Mouse (Mus musculus) myocyte (in vitro differentiated cells): ENCODE data around the gene Smagp. TPM values are rescaled to one million over a fixed set of nuclear protein-coding genes. Genes with fewer than 3 reads are reported as not detected.

Experiments used
- H3K27me3 ChIP-seq: one replicate; pipeline ENCODE4 v1.6.1; 2011; ENCODE audit not compliant: control insufficient read depth, insufficient read depth, insufficient read length
- H3K36me3 ChIP-seq: one replicate; pipeline ENCODE4 v1.6.1; 2011; ENCODE audit not compliant: control insufficient read depth, insufficient read depth
- H3K4me2 ChIP-seq: one replicate; pipeline ENCODE4 v1.6.1; 2011; ENCODE audit warnings: low read depth, control low read depth
- H3K4me3 ChIP-seq: one replicate; pipeline ENCODE4 v1.5.1; 2011; ENCODE audit warnings: mild to moderate bottlenecking, control low read depth, moderate library complexity
- H3K79me2 ChIP-seq: one replicate; pipeline ENCODE4 v1.6.1; 2011; ENCODE audit not compliant: control insufficient read depth, insufficient read depth
- H3ac ChIP-seq: one replicate; pipeline ENCODE4 v1.6.1; 2011; ENCODE audit not compliant: control insufficient read depth, insufficient read length
- CEBPB ChIP-seq: IDR thresholded peaks from 2 replicates; pipeline ENCODE4 v1.6.1; 2011; ENCODE audit warnings: mild to moderate bottlenecking, moderate library complexity; ENCODE audit not compliant: poor library complexity, insufficient read depth, severe bottlenecking
- E2F4 ChIP-seq: IDR thresholded peaks from one replicate; pipeline ENCODE4 v1.6.1; 2011; ENCODE audit warnings: mild to moderate bottlenecking, control low read depth, moderate library complexity; ENCODE audit not compliant: insufficient read depth
- MAX ChIP-seq: IDR thresholded peaks from one replicate; pipeline ENCODE4 v1.6.1; 2011; ENCODE audit warnings: low read depth, mild to moderate bottlenecking, control low read depth
- MYOD1 ChIP-seq, 3 experiments: IDR thresholded peaks; one replicate each; pipeline ENCODE4 v1.6.1; 2011; ENCODE audit warnings: control low read depth in 2 of 3, low read depth in 2 of 3, mild to moderate bottlenecking in 2 of 3, moderate library complexity in 1 of 3; ENCODE audit not compliant: insufficient read length in 2 of 3, control insufficient read depth in 1 of 3
- MYOG ChIP-seq, 3 experiments: IDR thresholded peaks; one replicate each; pipeline ENCODE4 v1.6.1; 2011; ENCODE audit warnings: control low read depth in 2 of 3, low read depth in 2 of 3, mild to moderate bottlenecking in 2 of 3; ENCODE audit not compliant: insufficient read length in 2 of 3, control insufficient read depth in 1 of 3, insufficient read depth in 1 of 3
- POLR2A ChIP-seq: IDR thresholded peaks from one replicate; pipeline ENCODE4 v1.6.1; 2011; ENCODE audit warnings: low read depth, mild to moderate bottlenecking, control low read depth, moderate library complexity; ENCODE audit not compliant: insufficient read length
- POLR2AphosphoS2 ChIP-seq: IDR thresholded peaks from one replicate; pipeline ENCODE4 v1.6.1; 2011; ENCODE audit warnings: low read depth, control low read depth; ENCODE audit not compliant: insufficient read length
- REST ChIP-seq: IDR thresholded peaks from one replicate; pipeline ENCODE4 v1.6.1; 2011; ENCODE audit warnings: mild to moderate bottlenecking, control low read depth, moderate library complexity; ENCODE audit not compliant: insufficient read depth, insufficient read length
- SRF ChIP-seq: IDR thresholded peaks from one replicate; pipeline ENCODE4 v1.6.1; 2011; ENCODE audit warnings: low read depth; ENCODE audit not compliant: control insufficient read depth, insufficient read length
- TCF12 ChIP-seq: IDR thresholded peaks from one replicate; pipeline ENCODE4 v1.6.1; 2011; ENCODE audit warnings: mild to moderate bottlenecking, control low read depth; ENCODE audit not compliant: poor library complexity, insufficient read depth, severe bottlenecking
- TCF3 ChIP-seq: IDR thresholded peaks from one replicate; pipeline ENCODE4 v1.6.1; 2011; ENCODE audit warnings: low read depth, control low read depth; ENCODE audit not compliant: insufficient read length
- USF1 ChIP-seq: IDR thresholded peaks from one replicate; pipeline ENCODE4 v1.6.1; 2011; ENCODE audit warnings: low read depth, mild to moderate bottlenecking, control low read depth, moderate library complexity
- polyA plus RNA-seq: library from polyadenylated mRNA; unstranded; fragments of >200 nt; fragmentation: generic; extraction: Trizol; gene quantifications from one replicate; pipeline ENCODE4 v1.2.1, GENCODE M21; 2012; ENCODE audit warnings: missing spikeins

Smagp gene
- polyA plus RNA-seq, 1 experiment, result 2.0 TPM

- H3K4me3 ChIP-seq, result no peak overlapping the region
- no peaks in the 10 kb centered on the region for H3K79me2 ChIP-seq
- no peaks in the 10 kb centered on the region for H3K27me3 ChIP-seq
- TF ChIP-seq TCF12, result no peak
- H3ac ChIP-seq, result no peak overlapping the region
- no peaks in the 10 kb centered on the region for H3K36me3 ChIP-seq
- H3K4me2 ChIP-seq, result no peak overlapping the region
Observed at GRCm38 (mm10) chr15:100673585-100674391, 37.0 kb upstream of the Smagp start.

GRCm38 (mm10) chr15:100670833-100671232 lies 34.1 kb upstream of the Smagp start:
- Histone ChIP-seq H3K79me2 (no peaks in the 10 kb centered on the region), H3K4me3 (no peak overlapping the region), H3K4me2 (no peak overlapping the region), H3ac (no peak overlapping the region), H3K27me3 (peaks cover 13% of the 10 kb centered on the region), H3K36me3 (no peaks in the 10 kb centered on the region)
- TF ChIP-seq POLR2A (no peak), POLR2AphosphoS2 (no peak), MYOG (IDR thresholded peaks at IDR 0.05; ENCODE audit: control insufficient read depth in 1 of 3, insufficient read depth in 1 of 3, insufficient read length in 2 of 3, low read depth in 2 of 3) (no peak), CEBPB (no peak), E2F4 (no peak), SRF (no peak), MYOD1 (IDR thresholded peaks at IDR 0.05; ENCODE audit: control insufficient read depth in 1 of 3, insufficient read length in 2 of 3, low read depth in 2 of 3) (no peak)

- no peak overlapping the region for H3ac ChIP-seq
- TF ChIP-seq TCF12 (no peak), MAX (no peak), E2F4 (no peak), POLR2A (no peak)
Observed at GRCm38 (mm10) chr15:100670004-100670403, 33.3 kb upstream of the Smagp start.

GRCm38 (mm10) chr15:100669337-100669736 lies 32.6 kb upstream of the Smagp start, which contains the start of gene Bin2:
Gene Bin2 (minus strand): TSS chr15:100669553.
- H3K4me2 ChIP-seq, result no peak within 1 kb of the TSS
- H3K79me2 ChIP-seq, result no peaks in the 10 kb centered on the region
- H3ac ChIP-seq, result no peak within 1 kb of the TSS
- H3K4me3 ChIP-seq, result no peak within 1 kb of the TSS
- peaks cover 21% of the 10 kb centered on the region for H3K27me3 ChIP-seq
- no peaks in the 10 kb centered on the region for H3K36me3 ChIP-seq
- TF ChIP-seq MYOG (IDR thresholded peaks at IDR 0.05; ENCODE audit: control insufficient read depth in 1 of 3, insufficient read depth in 1 of 3, insufficient read length in 2 of 3, low read depth in 2 of 3) (peak in 1 of 3 experiments; percentile 0), CEBPB (no peak)

More at GRCm38 (mm10) chr15:100670004-100670403, 33.3 kb upstream of the Smagp start:
- H3K4me3 ChIP-seq, result no peak overlapping the region
- H3K4me2 ChIP-seq, result no peak overlapping the region
- H3K27me3 ChIP-seq, result peaks cover 15% of the 10 kb centered on the region
- H3K36me3 ChIP-seq, result no peaks in the 10 kb centered on the region
- no peaks in the 10 kb centered on the region for H3K79me2 ChIP-seq

- H3K36me3 ChIP-seq, result no peaks in the 10 kb centered on the region
- no peak overlapping the region for H3K4me3 ChIP-seq
- no peak overlapping the region for H3ac ChIP-seq
- no peak for TF ChIP-seq POLR2A
- TF ChIP-seq REST, result no peak
- TF ChIP-seq MYOG (IDR thresholded peaks at IDR 0.05; ENCODE audit: control insufficient read depth in 1 of 3, insufficient read depth in 1 of 3, insufficient read length in 2 of 3, low read depth in 2 of 3), result no peak
- TF ChIP-seq TCF12, result no peak
- no peak for TF ChIP-seq TCF3
- no peak for TF ChIP-seq POLR2AphosphoS2
- TF ChIP-seq MYOD1 (IDR thresholded peaks at IDR 0.05; ENCODE audit: control insufficient read depth in 1 of 3, insufficient read length in 2 of 3, low read depth in 2 of 3), result no peak
- no peak for TF ChIP-seq SRF
- no peak for TF ChIP-seq USF1
- H3K27me3 ChIP-seq, result peaks cover 29% of the 10 kb centered on the region
- H3K79me2 ChIP-seq, result no peaks in the 10 kb centered on the region
- H3K4me2 ChIP-seq, result no peak overlapping the region
Observed at GRCm38 (mm10) chr15:100667871-100668545, 31.3 kb upstream of the Smagp start.
